Mouse (Mus musculus) olfactory bulb, adult 2 months (tissue): Measurements from ENCODE around the gene Cdh7.

ENCODE experiments used
- CTCF ChIP-seq: fragments of 200-500 bp; IDR thresholded peaks from 2 replicates; pipeline ENCODE4 v1.5.1; 2012; ENCODE audit warnings: low read depth, mild to moderate bottlenecking, low read length, moderate library complexity; ENCODE audit not compliant: insufficient read depth
- POLR2A ChIP-seq: fragments of 200-500 bp; IDR thresholded peaks from 2 replicates; pipeline ENCODE4 v1.6.1; 2012; ENCODE audit warnings: mild to moderate bottlenecking, low read depth, low read length, moderate library complexity; ENCODE audit not compliant: insufficient read depth

DNA sequence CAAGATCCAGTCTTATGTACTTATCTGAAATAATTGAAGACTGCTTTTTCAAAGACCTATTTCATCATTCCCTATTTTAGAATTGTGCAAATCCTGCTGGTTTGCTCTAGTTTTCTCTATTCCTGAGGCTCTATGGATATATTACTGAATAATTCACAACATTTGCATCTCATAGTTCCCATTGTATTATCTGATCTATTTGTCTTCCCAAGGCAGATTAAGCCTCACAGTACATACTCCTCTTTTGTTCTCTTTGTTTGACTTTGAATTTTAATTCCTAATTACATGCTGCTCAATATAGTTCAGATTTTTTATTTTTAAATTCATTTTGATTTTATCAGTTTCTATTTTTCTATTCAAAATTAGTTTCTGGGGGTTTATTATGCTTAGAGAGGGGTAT, 74.1 kb downstream of the Cdh7 start:
- TF ChIP-seq CTCF = no peak
- TF ChIP-seq POLR2A = no peak
